Mouse (Mus musculus): ENCODE results near the gene Vgll2. TPM values are rescaled to one million over a fixed set of nuclear protein-coding genes. Genes with fewer than 3 reads are reported as not detected.
A peak's percentile ranks its signal among the peaks of the same experiment; 100 is the strongest.

Gene Vgll2
- polyA plus RNA-seq (2015; fragmentation: Nextera tagmentation; extraction: Ambion mirVana), result 0.21 and 0.48 TPM in 2 replicates

- Histone ChIP-seq H3K4me1 (ENCODE audit: control insufficient read depth, low read depth, low read length) (no peaks in the 10 kb centered on the region), H3K9ac (ENCODE audit: low read depth, low read length) (no peak within 1 kb of the TSS), H3K4me2 (ENCODE audit: low read depth, low read length) (peak within 1 kb of the TSS; percentile 43), H3K36me3 (ENCODE audit: control insufficient read depth, insufficient read depth) (no peaks in the 10 kb centered on the region), H3K27ac (ENCODE audit: low read length) (no peak within 1 kb of the TSS), H3K4me3 (ENCODE audit: low read depth, low read length) (peak within 1 kb of the TSS; percentile 34), H3K9me3 (replicated peaks; ENCODE audit: control insufficient read depth, low read length) (no peaks in the 10 kb centered on the region), H3K27me3 (ENCODE audit: control insufficient read depth, insufficient read depth, low read depth, low read length) (peaks cover 65% of the 10 kb centered on the region)
- no peak for ATAC-seq (ENCODE audit: low read depth)
- 1% methylated on average over 60 of the region's 60 CpGs for WGBS (ENCODE audit: insufficient replicate concordance)
These were observed at the start of gene Vgll2 for GRCm38 (mm10) chr10:52022413-52023212. Gene Vgll2 (plus strand): TSS chr10:52022502.

GRCm38 (mm10) chr10:51975137-51975536 is 47.2 kb upstream of the Vgll2 start:
- Histone ChIP-seq H3K27ac (ENCODE audit: low read length) (no peak overlapping the region), H3K27me3 (ENCODE audit: control insufficient read depth, insufficient read depth, low read depth, low read length) (no peaks in the 10 kb centered on the region), H3K4me1 (ENCODE audit: control insufficient read depth, low read depth, low read length) (no peaks in the 10 kb centered on the region), H3K4me2 (ENCODE audit: low read depth, low read length) (no peak overlapping the region), H3K4me3 (ENCODE audit: low read depth, low read length) (no peak overlapping the region), H3K9ac (ENCODE audit: low read depth, low read length) (no peak overlapping the region), H3K36me3 (ENCODE audit: control insufficient read depth, insufficient read depth) (no peaks in the 10 kb centered on the region), H3K9me3 (replicated peaks; ENCODE audit: control insufficient read depth, low read length) (no peaks in the 10 kb centered on the region)
- ATAC-seq (ENCODE audit: low read depth), result no peak
- WGBS (ENCODE audit: insufficient replicate concordance), result 33% methylated on average over 4 of the region's 4 CpGs

- no peaks in the 10 kb centered on the region for H3K4me1 ChIP-seq (ENCODE audit: control insufficient read depth, low read depth, low read length)
- H3K9me3 ChIP-seq (replicated peaks; ENCODE audit: control insufficient read depth, low read length), result no peaks in the 10 kb centered on the region
- 52% methylated on average over 3 of the region's 3 CpGs for WGBS (ENCODE audit: insufficient replicate concordance)
- H3K4me2 ChIP-seq (ENCODE audit: low read depth, low read length), result no peak overlapping the region
- no peak for ATAC-seq (ENCODE audit: low read depth)
- no peak overlapping the region for H3K4me3 ChIP-seq (ENCODE audit: low read depth, low read length)
- no peak overlapping the region for H3K9ac ChIP-seq (ENCODE audit: low read depth, low read length)
- H3K27me3 ChIP-seq (ENCODE audit: control insufficient read depth, insufficient read depth, low read depth, low read length), result no peaks in the 10 kb centered on the region
- H3K36me3 ChIP-seq (ENCODE audit: control insufficient read depth, insufficient read depth), result no peaks in the 10 kb centered on the region
- no peak overlapping the region for H3K27ac ChIP-seq (ENCODE audit: low read length)
These were observed 46.7 kb upstream of the Vgll2 start for GRCm38 (mm10) chr10:51975587-51975986.

GRCm38 (mm10) chr10:51981651-51982050 is 40.7 kb upstream of the Vgll2 start:
- Histone ChIP-seq H3K36me3 (ENCODE audit: control insufficient read depth, insufficient read depth) (no peaks in the 10 kb centered on the region), H3K4me3 (ENCODE audit: low read depth, low read length) (no peak overlapping the region), H3K9ac (ENCODE audit: low read depth, low read length) (no peak overlapping the region), H3K4me1 (ENCODE audit: control insufficient read depth, low read depth, low read length) (no peaks in the 10 kb centered on the region), H3K27ac (ENCODE audit: low read length) (no peak overlapping the region), H3K27me3 (ENCODE audit: control insufficient read depth, insufficient read depth, low read depth, low read length) (no peaks in the 10 kb centered on the region), H3K4me2 (ENCODE audit: low read depth, low read length) (no peak overlapping the region), H3K9me3 (replicated peaks; ENCODE audit: control insufficient read depth, low read length) (no peaks in the 10 kb centered on the region)
- no peak for ATAC-seq (ENCODE audit: low read depth)
- 56% methylated on average over 6 of the region's 6 CpGs for WGBS (ENCODE audit: insufficient replicate concordance)

- H3K27me3 ChIP-seq (ENCODE audit: control insufficient read depth, insufficient read depth, low read depth, low read length), result no peaks in the 10 kb centered on the region
- H3K4me2 ChIP-seq (ENCODE audit: low read depth, low read length), result no peak overlapping the region
- no peak for ATAC-seq (ENCODE audit: low read depth)
- no peaks in the 10 kb centered on the region for H3K36me3 ChIP-seq (ENCODE audit: control insufficient read depth, insufficient read depth)
- no peaks in the 10 kb centered on the region for H3K9me3 ChIP-seq (replicated peaks; ENCODE audit: control insufficient read depth, low read length)
- H3K9ac ChIP-seq (ENCODE audit: low read depth, low read length), result no peak overlapping the region
- H3K27ac ChIP-seq (ENCODE audit: low read length), result no peak overlapping the region
- 64% methylated on average over 6 of the region's 6 CpGs for WGBS (ENCODE audit: insufficient replicate concordance)
- no peaks in the 10 kb centered on the region for H3K4me1 ChIP-seq (ENCODE audit: control insufficient read depth, low read depth, low read length)
- H3K4me3 ChIP-seq (ENCODE audit: low read depth, low read length), result no peak overlapping the region
These were observed 39.9 kb upstream of the Vgll2 start for GRCm38 (mm10) chr10:51982395-51982794.

- ATAC-seq (ENCODE audit: low read depth), result no peak
- Histone ChIP-seq H3K27me3 (ENCODE audit: control insufficient read depth, insufficient read depth, low read depth, low read length) (peaks cover 31% of the 10 kb centered on the region), H3K4me1 (ENCODE audit: control insufficient read depth, low read depth, low read length) (no peaks in the 10 kb centered on the region), H3K4me3 (ENCODE audit: low read depth, low read length) (no peak overlapping the region), H3K36me3 (ENCODE audit: control insufficient read depth, insufficient read depth) (no peaks in the 10 kb centered on the region), H3K9me3 (replicated peaks; ENCODE audit: control insufficient read depth, low read length) (no peaks in the 10 kb centered on the region), H3K4me2 (ENCODE audit: low read depth, low read length) (no peak overlapping the region), H3K9ac (ENCODE audit: low read depth, low read length) (no peak overlapping the region), H3K27ac (ENCODE audit: low read length) (no peak overlapping the region)
- WGBS (ENCODE audit: insufficient replicate concordance), result 36% methylated on average over 1 of the region's 1 CpGs
These were observed 3.8 kb upstream of the Vgll2 start for GRCm38 (mm10) chr10:52018471-52018870.

GRCm38 (mm10) chr10:52021231-52021630 is 1.1 kb upstream of the Vgll2 start:
- no peaks in the 10 kb centered on the region for H3K4me1 ChIP-seq (ENCODE audit: control insufficient read depth, low read depth, low read length)
- 3% methylated on average over 9 of the region's 9 CpGs for WGBS (ENCODE audit: insufficient replicate concordance)
- no peak overlapping the region for H3K9ac ChIP-seq (ENCODE audit: low read depth, low read length)
- H3K27ac ChIP-seq (ENCODE audit: low read length), result no peak overlapping the region
- no peak overlapping the region for H3K4me3 ChIP-seq (ENCODE audit: low read depth, low read length)
- no peak for ATAC-seq (ENCODE audit: low read depth)
- H3K27me3 ChIP-seq (ENCODE audit: control insufficient read depth, insufficient read depth, low read depth, low read length), result peaks cover 54% of the 10 kb centered on the region
- H3K36me3 ChIP-seq (ENCODE audit: control insufficient read depth, insufficient read depth), result no peaks in the 10 kb centered on the region
- H3K4me2 ChIP-seq (ENCODE audit: low read depth, low read length), result no peak overlapping the region
- no peaks in the 10 kb centered on the region for H3K9me3 ChIP-seq (replicated peaks; ENCODE audit: control insufficient read depth, low read length)

GRCm38 (mm10) chr10:52021736-52022394 is 437 bp upstream of the Vgll2 start:
- peaks cover 57% of the 10 kb centered on the region for H3K27me3 ChIP-seq (ENCODE audit: control insufficient read depth, insufficient read depth, low read depth, low read length)
- 2% methylated on average over 14 of the region's 15 CpGs for WGBS (ENCODE audit: insufficient replicate concordance)
- H3K9me3 ChIP-seq (replicated peaks; ENCODE audit: control insufficient read depth, low read length), result no peaks in the 10 kb centered on the region
- no peaks in the 10 kb centered on the region for H3K4me1 ChIP-seq (ENCODE audit: control insufficient read depth, low read depth, low read length)
- H3K4me2 ChIP-seq (ENCODE audit: low read depth, low read length), result peak overlapping the region; percentile 43; the same call in 1 of the 2 replicates
- ATAC-seq (ENCODE audit: low read depth), result no peak
- H3K36me3 ChIP-seq (ENCODE audit: control insufficient read depth, insufficient read depth), result no peaks in the 10 kb centered on the region
- H3K27ac ChIP-seq (ENCODE audit: low read length), result no peak overlapping the region
- H3K4me3 ChIP-seq (ENCODE audit: low read depth, low read length), result no peak overlapping the region
- no peak overlapping the region for H3K9ac ChIP-seq (ENCODE audit: low read depth, low read length)
